ENCODE assay signal across 9 mouse cellular contexts in the genomic region with DNA sequence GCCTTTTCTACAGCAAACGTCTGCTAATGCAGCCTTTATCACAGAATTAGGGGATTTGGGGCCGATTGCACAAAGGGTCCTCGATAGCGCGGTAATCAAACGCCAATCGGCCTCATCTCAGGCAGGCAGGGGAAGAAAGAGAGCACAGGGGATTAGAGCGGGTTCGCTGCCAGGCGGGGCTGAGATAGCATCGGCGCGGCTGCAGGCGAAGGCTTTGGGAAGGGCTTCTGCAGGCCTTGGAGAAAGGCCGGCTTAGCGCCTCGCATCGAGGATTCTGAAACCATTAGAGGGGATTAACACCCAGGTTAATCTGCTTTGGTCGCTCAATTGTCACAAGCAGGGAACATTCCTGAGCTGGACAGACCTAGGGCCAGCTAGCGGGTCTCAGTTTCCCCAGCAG. TPM values are rescaled to one million over a fixed set of nuclear protein-coding genes. Genes with fewer than 3 reads are reported as not detected.
DNase-seq lines count a peak whose midpoint lies in the region; ATAC-seq and TF ChIP-seq lines count a peak whose summit lies in the region.
"Had no signal": no experiment of that assay in that cellular context is flagged by ENCODE, and none has a peak within 500 bp of the region (broad histone marks: within the 10 kb centered on the region; RNA-seq: fewer than 3 reads in every experiment).

No protein-coding gene starts in this region.

- H3K27me3 ChIP-seq in E14TG2a.4 (ENCODE audit: insufficient read depth, low read length) (peaks cover 44% of the 10 kb centered on the region), MEL (ENCODE audit: control insufficient read depth in 1 of 2, insufficient read depth in 2 of 2, low read length in 2 of 2) (no peaks in the 10 kb centered on the region)
- H3K27me3 ChIP-seq in hindbrain, embryonic 11.5 days (ENCODE audit: control insufficient read depth, insufficient read depth, low read length): peaks cover 21% of the 10 kb centered on the region
- peaks cover 50% of the 10 kb centered on the region for H3K27me3 ChIP-seq in midbrain, embryonic 10.5 days (ENCODE audit: low read depth, poor library complexity, severe bottlenecking)

- H3K4me1 ChIP-seq in E14TG2a.4 (replicated peaks; ENCODE audit: low read depth, low read length): peaks cover 57% of the 10 kb centered on the region
- H3K4me1 ChIP-seq in MEL (ENCODE audit: control insufficient read depth in 1 of 2, insufficient read depth in 2 of 2, low read length in 2 of 2): peaks cover 0 to 8% of the 10 kb centered on the region in 2 experiments; a peak in 3 of 4 replicates
- peaks cover 8% of the 10 kb centered on the region; the same call in 1 of the 2 replicates for H3K4me1 ChIP-seq in hindbrain, embryonic 11.5 days (replicated peaks; ENCODE audit: control insufficient read depth, insufficient read depth, low read length)
- H3K4me1 ChIP-seq in midbrain, embryonic 10.5 days: peaks cover 42% of the 10 kb centered on the region

- WGBS in hindbrain, embryonic 11.5 days: 16% methylated on average over 20 of the region's 20 CpGs
- 2% methylated on average over 20 of the region's 20 CpGs for WGBS in midbrain, embryonic 10.5 days

- ATAC-seq in hindbrain, embryonic 11.5 days (ENCODE audit: low FRiP score): no peak

- H3K4me3 ChIP-seq in E14TG2a.4 (replicated peaks; ENCODE audit: low read length): peak overlapping the region; percentile 94
- peak overlapping the region; percentile 90 to 93 for H3K4me3 ChIP-seq in MEL (ENCODE audit: control insufficient read depth in 1 of 2, insufficient read depth in 1 of 2, low read depth in 2 of 2, low read length in 2 of 2)
- H3K4me3 ChIP-seq in hindbrain, embryonic 11.5 days (ENCODE audit: low read depth, low read length): no peak overlapping the region
- peak overlapping the region; percentile 87 for H3K4me3 ChIP-seq in midbrain, embryonic 10.5 days

- peaks cover 26% of the 10 kb centered on the region for H3K36me3 ChIP-seq in E14TG2a.4 (ENCODE audit: insufficient read depth, low read length)
- H3K36me3 ChIP-seq in MEL (ENCODE audit: control insufficient read depth in 1 of 2, insufficient read depth in 2 of 2, low read length in 2 of 2): no peaks in the 10 kb centered on the region; a peak in 1 of 4 replicates
- no peaks in the 10 kb centered on the region for H3K36me3 ChIP-seq in hindbrain, embryonic 11.5 days (ENCODE audit: control insufficient read depth, insufficient read depth, low read length)
- H3K36me3 ChIP-seq in midbrain, embryonic 10.5 days: peaks cover 14% of the 10 kb centered on the region

- peaks cover 7% of the 10 kb centered on the region for H3K79me2 ChIP-seq in MEL (ENCODE audit: control insufficient read depth, insufficient read depth, low read length, poor library complexity)

- peak; percentile 71 for DNase-seq in MEL (ENCODE audit: low read depth, low spot score)
- DNase-seq in hindbrain, embryonic 11.5 days (ENCODE audit: low spot score): peak; percentile 36
- DNase-seq in midbrain, embryonic 10.5 days (ENCODE audit: low spot score): peak; percentile 82
- DNase-seq in left cerebral cortex, adult 11 months (ENCODE audit: low spot score): no peak
- no peak for DNase-seq in Muller cell, postnatal 12 days (ENCODE audit: inconsistent ontology term)
- DNase-seq in adrenal gland, adult (ENCODE audit: inconsistent age in 2 of 2, low spot score in 1 of 2): no peak
- DNase-seq: adrenal gland, postnatal 25 days had no signal

- no peak for TF ChIP-seq RAD21 in MEL (IDR thresholded peaks at IDR 0.05; ENCODE audit: low read depth, low read length)

- TF ChIP-seq CTCF in E14TG2a.4 (conservative IDR thresholded peaks at IDR 0.05; ENCODE audit: low read length) (no peak), MEL (IDR thresholded peaks at IDR 0.05 in 2 of 3, conservative IDR thresholded peaks at IDR 0.05 in 1 of 3; ENCODE audit: control insufficient read depth in 1 of 3, insufficient read depth in 1 of 3, low read depth in 2 of 3, low read length in 3 of 3, poor library complexity in 1 of 3, severe bottlenecking in 1 of 3) (no peak)

- H3K27ac ChIP-seq in MEL (ENCODE audit: control insufficient read depth, low read depth, low read length): peak overlapping the region; percentile 89
- H3K27ac ChIP-seq in hindbrain, embryonic 11.5 days (ENCODE audit: low read depth, low read length): no peak overlapping the region
- peak overlapping the region; percentile 92 for H3K27ac ChIP-seq in midbrain, embryonic 10.5 days (replicated peaks)

- no peak overlapping the region for H3K4me2 ChIP-seq in hindbrain, embryonic 11.5 days (replicated peaks; ENCODE audit: low read depth, low read length)

- TF ChIP-seq POLR2A in MEL (IDR thresholded peaks at IDR 0.05; ENCODE audit: control insufficient read depth in 1 of 2, insufficient read depth in 1 of 2, low read depth in 1 of 2, low read length in 2 of 2, poor library complexity in 1 of 2): no peak

- TF ChIP-seq EP300 in MEL (IDR thresholded peaks at IDR 0.05; ENCODE audit: low read depth in 1 of 2, low read length in 2 of 2): peak in 1 of 2 experiments; percentile 27; a peak in 1 of 4 replicates

- peak overlapping the region; percentile 81 for H3K9ac ChIP-seq in MEL (ENCODE audit: control insufficient read depth, low read depth, low read length, poor library complexity, severe bottlenecking)
- peak overlapping the region; percentile 21 for H3K9ac ChIP-seq in hindbrain, embryonic 11.5 days (ENCODE audit: low read depth, low read length)

- no peaks in the 10 kb centered on the region for H3K9me3 ChIP-seq in E14TG2a.4 (ENCODE audit: low read length)
- no peaks in the 10 kb centered on the region for H3K9me3 ChIP-seq in MEL (replicated peaks; ENCODE audit: insufficient read depth, low read length)
- no peaks in the 10 kb centered on the region for H3K9me3 ChIP-seq in hindbrain, embryonic 11.5 days (ENCODE audit: control insufficient read depth, low read length)
- H3K9me3 ChIP-seq in midbrain, embryonic 10.5 days (replicated peaks): no peaks in the 10 kb centered on the region

TF ChIP-seq in MEL, 35 proteins besides CTCF, POLR2A, EP300 and RAD21:
- 0 out of 2 replicates have a peak, but pooled peaks have one; percentile 19 for TF ChIP-seq RCOR1 (IDR thresholded peaks at IDR 0.05; ENCODE audit: low read depth, low read length)
- peak; percentile 64 for TF ChIP-seq GATA1 (IDR thresholded peaks at IDR 0.05; ENCODE audit: low read depth, low read length)
- TF ChIP-seq POLR2AphosphoS2 (IDR thresholded peaks at IDR 0.05; ENCODE audit: low read length): no peak
- no peak for TF ChIP-seq ETS1 (IDR thresholded peaks at IDR 0.05; ENCODE audit: low read depth, low read length)
- TF ChIP-seq NELFE (IDR thresholded peaks at IDR 0.05; ENCODE audit: low read depth, low read length): 0 out of 2 replicates have a peak, but pooled peaks have one; percentile 13
- TF ChIP-seq MAZ (IDR thresholded peaks at IDR 0.05; ENCODE audit: low read depth, low read length): no peak
TF ChIP-seq in MEL: peak in this region for 3.

RNA-seq across cellular contexts. Expression of a gene that starts 5.7 kb away (rescaled TPM):
- total RNA-seq in MEL (2012; rRNA removed): not detected in 2 replicates
- not detected for polyA plus RNA-seq in MEL (2012; ENCODE audit: insufficient read depth in 1 of 2, insufficient read length in 2 of 2, low read depth in 1 of 2, low replicate concordance in 2 of 2, missing spikeins in 1 of 2)
- 0.17 TPM in 1 of 2 replicates, not detected in the other for polyA plus RNA-seq in hindbrain, embryonic 11.5 days (2014; fragmentation: Nextera tagmentation; extraction: Ambion mirVana)
- polyA plus RNA-seq in midbrain, embryonic 10.5 days (2016; fragmentation: Nextera tagmentation; extraction: Ambion mirVana): 0.75 and 1.4 TPM in 2 replicates
- total RNA-seq: adrenal gland, postnatal 25 days had no signal
- polyA plus RNA-seq: gonadal fat pad, adult 2 months had no signal

RNA-seq across cellular contexts. Expression of a gene that starts 7.4 kb away (rescaled TPM):
- 102 and 114 TPM in 2 replicates for total RNA-seq in MEL (2012; rRNA removed)
- 100 to 1,000 TPM in 1 of 2 experiments, not detected in 1; 184 TPM for polyA plus RNA-seq in MEL (2012; ENCODE audit: insufficient read depth in 1 of 2, insufficient read length in 2 of 2, low read depth in 1 of 2, low replicate concordance in 2 of 2, missing spikeins in 1 of 2)
- 114 and 118 TPM in 2 replicates for polyA plus RNA-seq in hindbrain, embryonic 11.5 days (2014; fragmentation: Nextera tagmentation; extraction: Ambion mirVana)
- 118 and 122 TPM in 2 replicates for polyA plus RNA-seq in midbrain, embryonic 10.5 days (2016; fragmentation: Nextera tagmentation; extraction: Ambion mirVana)

RNA-seq across cellular contexts. Expression of a gene that starts 9.4 kb away (rescaled TPM):
- 18.5 and 21.7 TPM in 2 replicates for total RNA-seq in MEL (2012; rRNA removed)
- 10 to 100 TPM in 1 of 2 experiments, not detected in 1; 26.8 TPM for polyA plus RNA-seq in MEL (2012; ENCODE audit: insufficient read depth in 1 of 2, insufficient read length in 2 of 2, low read depth in 1 of 2, low replicate concordance in 2 of 2, missing spikeins in 1 of 2)
- 38.3 and 40.5 TPM in 2 replicates for polyA plus RNA-seq in hindbrain, embryonic 11.5 days (2014; fragmentation: Nextera tagmentation; extraction: Ambion mirVana)
- 51.9 and 60.5 TPM in 2 replicates for polyA plus RNA-seq in midbrain, embryonic 10.5 days (2016; fragmentation: Nextera tagmentation; extraction: Ambion mirVana)

RNA-seq across cellular contexts. Expression of a gene that starts 22.1 kb away (rescaled TPM):
- total RNA-seq in MEL (2012; rRNA removed): 0.10 TPM in 1 of 2 replicates, not detected in the other
- polyA plus RNA-seq in MEL (2012; ENCODE audit: insufficient read depth in 1 of 2, insufficient read length in 2 of 2, low read depth in 1 of 2, low replicate concordance in 2 of 2, missing spikeins in 1 of 2): under 1 TPM in 1 of 2 experiments, not detected in 1; 0.24 TPM
- not detected in 2 replicates for polyA plus RNA-seq in hindbrain, embryonic 11.5 days (2014; fragmentation: Nextera tagmentation; extraction: Ambion mirVana)
- polyA plus RNA-seq in midbrain, embryonic 10.5 days (2016; fragmentation: Nextera tagmentation; extraction: Ambion mirVana): 0.11 and 0.19 TPM in 2 replicates
- total RNA-seq: adrenal gland, postnatal 25 days had no signal

RNA-seq across cellular contexts. Expression of a gene that starts 22.2 kb away (rescaled TPM):
- 35.1 and 37.1 TPM in 2 replicates for total RNA-seq in MEL (2012; rRNA removed)
- 10 to 100 TPM in 1 of 2 experiments, not detected in 1; 53.7 TPM for polyA plus RNA-seq in MEL (2012; ENCODE audit: insufficient read depth in 1 of 2, insufficient read length in 2 of 2, low read depth in 1 of 2, low replicate concordance in 2 of 2, missing spikeins in 1 of 2)
- polyA plus RNA-seq in hindbrain, embryonic 11.5 days (2014; fragmentation: Nextera tagmentation; extraction: Ambion mirVana): 72.9 and 75.7 TPM in 2 replicates
- polyA plus RNA-seq in midbrain, embryonic 10.5 days (2016; fragmentation: Nextera tagmentation; extraction: Ambion mirVana): 102 and 111 TPM in 2 replicates

Comparison
In these comparisons a context has a peak if more than half of its experiments do, and no peak if none do; other contexts are left out.
1. DNase-seq: peak in MEL (single experiment), hindbrain, embryonic 11.5 days (single experiment) and midbrain, embryonic 10.5 days (single experiment); none in left cerebral cortex, adult 11 months (single experiment), Muller cell, postnatal 12 days (single experiment) and adrenal gland, adult (0 of 2).